Mouse (Mus musculus) erythroid progenitor cell, adult 5-6 weeks (primary cell): Measurements from ENCODE around the gene Praf2. TPM values are rescaled to one million over a fixed set of nuclear protein-coding genes. Genes with fewer than 3 reads are reported as not detected.

Source experiments
- ATAC-seq: replicated peaks from 2 replicates; pipeline ENCODE4 v1.8.0; 2016; ENCODE audit warnings: moderate number of reproducible peaks, mild to moderate bottlenecking, moderate TSS enrichment, inconsistent platforms; ENCODE audit not compliant: poor library complexity, low FRiP score, severe bottlenecking
- total RNA-seq, 2 experiments: library from RNA; stranded (forward) in 1 of 2; stranded (reverse) in 1 of 2; fragments of 150-400 nt in 1 of 2; fragments of 186-747, 209-891 nt in 1 of 2; gene quantifications; 2 replicates each; pipeline versions ENCODE4 v1.2.3 to v1.2.4; 2015 to 2017; ENCODE audit warnings: low replicate concordance in 2 of 2

The Praf2 gene
- total RNA-seq, 2 experiments from 2014 or later = 1.3 TPM; not detected in 1

- peak; percentile 98 for ATAC-seq
Observed at GRCm38 (mm10) chrX:7733571-7734156, 5.4 kb downstream of the Praf2 start.

- no peak for ATAC-seq
Observed at GRCm38 (mm10) chrX:7739336-7740081, 11.3 kb downstream of the Praf2 start.

GRCm38 (mm10) chrX:7740082-7740819, 12.0 kb downstream of the Praf2 start:
- ATAC-seq = no peak

GRCm38 (mm10) chrX:7741103-7741502, 12.9 kb downstream of the Praf2 start:
- ATAC-seq = 0 out of 2 replicates have a peak, but pooled peaks have one; percentile 14

GRCm38 (mm10) chrX:7743470-7743869, 15.2 kb downstream of the Praf2 start:
- ATAC-seq = no peak

GRCm38 (mm10) chrX:7744940-7745339, 16.7 kb downstream of the Praf2 start:
- no peak for ATAC-seq

- no peak for ATAC-seq
Observed at GRCm38 (mm10) chrX:7745429-7745828, 17.2 kb downstream of the Praf2 start.

GRCm38 (mm10) chrX:7750432-7751116, 22.3 kb downstream of the Praf2 start, which contains the start of gene Ccdc120:
Ccdc120 (minus strand) TSS chrX:7750905.
- 0 out of 2 replicates have a peak, but pooled peaks have one; percentile 19 for ATAC-seq

GRCm38 (mm10) chrX:7753627-7754026, 25.4 kb downstream of the Praf2 start:
- peak; percentile 80; the same call in 1 of the 2 replicates for ATAC-seq

- peak; percentile 97 for ATAC-seq
Observed at GRCm38 (mm10) chrX:7762137-7762920, 34.1 kb downstream of the Praf2 start, which contains the start of gene Tfe3. Tfe3 (plus strand) TSS chrX:7762560.

GRCm38 (mm10) chrX:7762921-7763197, 34.6 kb downstream of the Praf2 start:
- ATAC-seq = no peak

- no peak for ATAC-seq
Observed at GRCm38 (mm10) chrX:7763631-7764393, 35.6 kb downstream of the Praf2 start.

- no peak for ATAC-seq
Observed at GRCm38 (mm10) chrX:7764657-7765280, 36.5 kb downstream of the Praf2 start.

- ATAC-seq = no peak
Observed at GRCm38 (mm10) chrX:7765281-7765670, 37.0 kb downstream of the Praf2 start.

- no peak for ATAC-seq
Observed at GRCm38 (mm10) chrX:7765764-7766163, 37.5 kb downstream of the Praf2 start.

GRCm38 (mm10) chrX:7769302-7770017, 41.2 kb downstream of the Praf2 start:
- peak; percentile 72 for ATAC-seq

- ATAC-seq = no peak
Observed at GRCm38 (mm10) chrX:7772766-7773165, 44.5 kb downstream of the Praf2 start.
